Comparison of ENCODE assay signal across 9 mouse cellular contexts in genomic region chr14:7960616-7961015, GRCm38 (mm10). TPM values are rescaled to one million over a fixed set of nuclear protein-coding genes. Genes with fewer than 3 reads are reported as not detected.
DNase-seq lines count a peak whose midpoint lies in the region; ATAC-seq and TF ChIP-seq lines count a peak whose summit lies in the region.
"Had no signal": no experiment of that assay in that cellular context is flagged by ENCODE, and none has a peak within 500 bp of the region (broad histone marks: within the 10 kb centered on the region; RNA-seq: fewer than 3 reads in every experiment).

No protein-coding gene starts in this region.

- no peaks in the 10 kb centered on the region for H3K4me1 ChIP-seq in lung, adult 2 months (ENCODE audit: control insufficient read depth, insufficient read depth, low read length)

- no peak overlapping the region for H3K4me3 ChIP-seq in lung, adult 2 months (replicated peaks; ENCODE audit: extremely low read depth, low read depth, low read length)

- TF ChIP-seq CTCF in lung, adult 2 months (IDR thresholded peaks at IDR 0.05; ENCODE audit: insufficient read depth, low read length) = peak; percentile 50; the same call in 1 of the 2 replicates

- WGBS in lung, adult 2 months = 65% methylated on average over 11 of the region's 11 CpGs

- DNase-seq in lung, adult 2 months = no peak
- no peak for DNase-seq in lung, postnatal 4 days
- DNase-seq in cerebellum, adult 8-10 months = peak; percentile 37
- DNase-seq in left cerebral cortex, postnatal 4 days = peak; percentile 49
- peak; percentile 42 for DNase-seq in right cerebral cortex, postnatal 4 days
- DNase-seq in urinary bladder, adult 18-20 months (ENCODE audit: low spot score in 2 of 2) = no peak
- no peak for DNase-seq in heart, adult 18-20 months

- ATAC-seq in granulocyte monocyte progenitor cell, adult 5-6 weeks (replicated peaks; ENCODE audit: poor library complexity, severe bottlenecking) = peak; percentile 38; the same call in 1 of the 2 replicates

- no peak for TF ChIP-seq POLR2A in lung, adult 2 months (IDR thresholded peaks at IDR 0.05; ENCODE audit: borderline replicate concordance, extremely low read depth, low read depth, low read length)

- intact Hi-C loops in left cerebral cortex, postnatal 4 days (cut with DNase I) = loop anchor here (10.0 kb wide), 1 partner anchor 384 kb away; no protein-coding TSS in a partner anchor

RNA-seq across cellular contexts. Expression of gene Gm45521, which starts 3.5 kb away (rescaled TPM):
- not detected in 2 replicates for polyA plus RNA-seq in lung, adult 2 months (2012; rRNA removed)
- total RNA-seq in granulocyte monocyte progenitor cell, adult 5-6 weeks (2014; fragmentation: Nextera tagmentation) = not detected in 2 replicates
- total RNA-seq in granulocyte monocyte progenitor cell, adult 5-6 weeks (2017) = not detected in 2 replicates
- not detected for total RNA-seq in left cerebral cortex, postnatal 4 days (2021)
- total RNA-seq in heart, adult 18-20 months (2021) = not detected
- total RNA-seq: layer of hippocampus, postnatal 25 days had no signal

RNA-seq across cellular contexts. Expression of gene Dnase1l3, which starts 33.8 kb away (rescaled TPM):
- 1.5 and 1.9 TPM in 2 replicates for polyA plus RNA-seq in lung, adult 2 months (2012; rRNA removed)
- 0.15 TPM in 1 of 2 replicates, not detected in the other for total RNA-seq in granulocyte monocyte progenitor cell, adult 5-6 weeks (2014; fragmentation: Nextera tagmentation)
- not detected in 2 replicates for total RNA-seq in granulocyte monocyte progenitor cell, adult 5-6 weeks (2017)
- under 1 TPM in 1 of 2 experiments, not detected in 1; 0.06 TPM for total RNA-seq in left cerebral cortex, postnatal 4 days (2021)
- under 1 TPM; 0.15 to 0.95 TPM for total RNA-seq in heart, adult 18-20 months (2021)

RNA-seq across cellular contexts. Expression of gene Abhd6, which starts 42.1 kb away (rescaled TPM):
- polyA plus RNA-seq in lung, adult 2 months (2012; rRNA removed) = 7.6 and 13.2 TPM in 2 replicates
- not detected in 2 replicates for total RNA-seq in granulocyte monocyte progenitor cell, adult 5-6 weeks (2014; fragmentation: Nextera tagmentation)
- 1.5 TPM in 1 of 2 replicates, not detected in the other for total RNA-seq in granulocyte monocyte progenitor cell, adult 5-6 weeks (2017)
- 10 to 100 TPM; 25.5 to 27.3 TPM for total RNA-seq in left cerebral cortex, postnatal 4 days (2021)
- total RNA-seq in heart, adult 18-20 months (2021) = 10 to 100 TPM; 11.0 TPM

Comparison
In these comparisons a context has a peak if more than half of its experiments do, and no peak if none do; other contexts are left out.
1. DNase-seq: peak in cerebellum, adult 8-10 months (single experiment), left cerebral cortex, postnatal 4 days (single experiment) and right cerebral cortex, postnatal 4 days (single experiment); none in lung, adult 2 months (single experiment), lung, postnatal 4 days (0 of 2), urinary bladder, adult 18-20 months (0 of 2) and heart, adult 18-20 months (0 of 2).
2. RNA of gene Abhd6, which starts 42.1 kb away (total RNA-seq): 25.5 to 27.3 TPM in left cerebral cortex, postnatal 4 days and 11.0 TPM in heart, adult 18-20 months; 1.5 TPM in granulocyte monocyte progenitor cell, adult 5-6 weeks; every median in the first group is over 4 times any median in the second.